Mouse (Mus musculus): ENCODE data around the gene Tent4a. TPM values are rescaled to one million over a fixed set of nuclear protein-coding genes. Genes with fewer than 3 reads are reported as not detected.

Gene Tent4a
- total RNA-seq, 2 experiments from 2014 or later: 10.5 to 11.2 TPM

DNA sequence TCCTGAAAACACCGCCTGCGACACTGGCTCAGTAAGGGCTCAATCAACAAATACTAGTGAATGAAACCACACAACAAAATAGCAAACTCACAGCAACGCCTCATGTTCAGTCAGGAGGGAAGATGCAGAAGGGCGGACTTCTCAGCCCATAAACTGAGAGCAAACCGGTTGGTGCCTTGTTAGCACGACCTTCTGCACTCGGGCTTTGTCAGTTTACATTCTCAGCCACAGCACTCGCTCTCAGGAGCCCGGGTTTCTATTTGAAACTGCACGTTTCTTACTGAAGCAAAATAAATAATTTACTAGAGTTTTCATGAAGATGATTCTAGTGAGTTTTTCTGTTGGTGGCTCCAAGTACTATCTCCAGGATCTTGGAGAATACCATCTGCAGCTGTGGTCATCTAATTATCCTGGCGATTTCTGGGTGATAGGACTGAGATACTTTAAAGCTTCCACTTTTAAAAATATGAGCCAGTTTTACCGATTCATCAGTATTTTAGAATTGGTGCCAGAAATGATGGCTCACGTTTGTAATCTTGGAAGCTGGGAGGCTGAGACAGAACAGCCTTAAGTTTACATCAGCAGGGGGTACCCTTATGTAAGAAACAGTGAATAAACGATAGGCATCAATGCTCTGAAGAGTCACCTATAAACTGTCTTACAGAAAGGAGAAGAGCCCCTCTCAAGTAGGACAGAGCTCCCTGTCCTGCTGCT lies 10.8 kb downstream of the Tent4a start:
- ATAC-seq (replicated peaks; ENCODE audit: poor library complexity): no peak

DNA sequence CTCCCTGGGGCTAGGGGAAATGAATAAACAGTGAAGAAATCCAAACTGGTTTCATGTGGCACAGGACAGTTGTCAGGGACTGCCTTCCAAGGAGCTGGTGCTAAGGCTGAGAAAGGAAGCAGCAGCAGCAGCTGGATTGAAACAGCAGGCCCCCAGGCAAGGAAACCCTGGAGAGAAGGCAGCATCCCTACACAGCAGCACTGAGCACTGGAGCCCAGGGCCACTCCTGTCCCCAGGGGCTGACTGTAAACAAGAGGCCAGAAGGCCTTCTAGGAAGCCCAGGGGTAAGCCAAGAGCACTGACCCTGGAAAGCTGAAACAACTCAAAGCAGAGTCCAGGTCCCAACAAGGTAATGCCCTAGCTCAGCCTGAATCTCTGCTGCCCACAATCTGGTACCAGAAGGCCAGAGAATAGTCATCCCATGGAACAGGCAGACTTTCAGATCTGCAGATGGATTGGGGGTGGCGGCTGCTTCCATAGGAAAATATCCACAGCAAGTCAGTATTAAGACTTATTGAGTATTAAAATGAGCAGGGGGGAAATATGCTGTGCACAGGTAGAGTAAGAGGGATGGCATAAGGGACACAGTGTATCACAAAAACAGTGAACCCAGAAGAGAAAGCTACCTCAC lies 12.1 kb downstream of the Tent4a start:
- ATAC-seq (replicated peaks; ENCODE audit: poor library complexity): no peak

DNA sequence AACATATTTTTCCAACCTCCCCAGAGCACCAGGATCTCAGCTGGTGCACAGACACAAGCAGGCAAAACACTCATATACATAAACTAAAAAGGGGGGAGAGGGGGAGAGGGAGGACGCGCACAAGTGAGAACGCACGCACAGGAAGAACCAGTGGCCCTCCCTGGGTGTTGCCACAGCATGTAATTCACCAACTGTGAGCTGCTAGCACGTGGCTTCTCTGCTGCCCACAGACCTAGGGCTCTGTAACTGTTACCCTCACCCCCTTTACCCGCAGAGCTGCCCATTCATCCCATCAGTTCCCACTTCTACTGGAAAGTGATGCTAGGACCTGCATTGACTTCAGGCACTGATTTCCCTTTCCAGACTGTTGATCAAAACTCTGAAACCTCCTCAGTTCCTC lies 15.3 kb downstream of the Tent4a start:
- peak; percentile 83 for ATAC-seq (replicated peaks; ENCODE audit: poor library complexity)

DNA sequence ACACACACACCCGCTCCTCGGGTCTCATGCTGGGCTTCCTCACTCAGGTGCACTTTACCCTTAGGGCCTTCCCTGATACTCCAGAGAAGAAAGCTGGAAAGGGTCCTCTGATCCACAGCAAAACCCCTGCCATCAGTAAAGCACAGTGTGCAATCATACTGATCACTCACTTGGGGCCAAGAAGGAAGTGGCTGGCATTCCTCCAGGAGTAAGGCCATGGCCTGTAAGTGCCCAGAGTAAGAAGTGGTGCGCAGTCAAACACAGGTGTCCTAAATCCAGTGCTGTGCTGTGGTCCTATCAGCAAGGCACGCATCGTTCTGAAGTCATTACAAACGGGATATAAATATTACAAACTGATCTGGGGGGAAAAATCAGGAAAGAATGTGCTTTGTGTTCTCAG lies 17.0 kb downstream of the Tent4a start:
- ATAC-seq (replicated peaks; ENCODE audit: poor library complexity): no peak

DNA sequence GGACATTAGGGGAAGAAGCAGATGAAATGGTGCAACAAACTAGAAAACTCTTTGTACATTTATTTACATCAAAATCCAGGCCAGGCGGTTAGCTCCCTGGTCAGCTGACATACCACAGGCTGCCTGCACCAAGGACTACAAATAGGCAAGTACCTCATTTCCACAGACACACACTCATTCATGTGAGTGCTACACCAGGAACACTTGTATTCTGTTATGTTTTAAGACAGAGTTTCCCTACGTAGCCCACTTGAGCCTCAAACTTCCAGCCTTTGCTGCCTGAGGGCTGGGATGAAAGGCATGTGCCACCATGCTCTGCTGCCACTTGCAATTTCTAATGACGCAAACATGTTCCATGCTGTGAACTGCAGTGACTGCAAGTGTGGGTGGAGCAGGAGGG lies 19.3 kb downstream of the Tent4a start:
- ATAC-seq (replicated peaks; ENCODE audit: poor library complexity): no peak

DNA sequence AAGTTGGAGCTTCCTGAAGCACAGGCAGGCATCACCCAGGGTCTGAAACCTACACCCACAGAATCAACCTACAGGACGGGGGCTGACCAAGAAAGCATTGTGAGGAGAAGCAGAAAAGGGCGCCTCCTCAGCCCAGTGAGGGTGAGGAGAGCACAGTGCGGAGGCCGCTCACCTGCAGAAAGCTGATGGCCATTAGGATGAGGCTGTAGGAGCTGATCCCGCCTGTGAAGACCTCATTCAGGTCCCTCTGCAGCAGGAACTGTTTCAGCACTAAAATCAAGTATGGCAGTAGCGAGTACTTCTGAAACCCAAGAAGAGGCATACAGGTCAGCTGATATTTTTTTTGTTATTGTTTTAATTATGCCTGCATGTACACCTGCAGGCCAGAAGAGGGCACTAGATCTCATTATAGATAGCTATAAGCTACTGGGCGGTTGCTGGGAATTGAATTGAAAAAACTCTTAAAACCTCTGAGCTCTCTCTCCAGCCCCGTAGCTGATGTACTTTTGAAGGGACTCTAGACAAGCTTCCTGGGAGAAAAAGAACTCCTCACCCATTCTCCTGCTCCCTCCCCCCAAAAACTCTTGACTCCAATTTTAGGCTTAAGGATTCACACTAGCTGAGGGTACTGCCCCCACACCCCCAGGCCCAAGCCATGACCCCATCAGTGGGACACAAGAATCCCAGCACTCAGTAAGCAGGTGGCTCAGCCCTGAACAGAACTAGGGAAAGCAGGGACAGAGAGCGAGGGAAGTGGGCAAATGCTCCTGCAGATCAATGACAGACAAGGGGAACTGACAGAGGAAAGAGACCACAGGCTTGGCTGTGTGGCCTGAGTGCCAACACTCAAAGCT lies 24.8 kb downstream of the Tent4a start:
- peak; percentile 51 for ATAC-seq (replicated peaks; ENCODE audit: poor library complexity)

DNA sequence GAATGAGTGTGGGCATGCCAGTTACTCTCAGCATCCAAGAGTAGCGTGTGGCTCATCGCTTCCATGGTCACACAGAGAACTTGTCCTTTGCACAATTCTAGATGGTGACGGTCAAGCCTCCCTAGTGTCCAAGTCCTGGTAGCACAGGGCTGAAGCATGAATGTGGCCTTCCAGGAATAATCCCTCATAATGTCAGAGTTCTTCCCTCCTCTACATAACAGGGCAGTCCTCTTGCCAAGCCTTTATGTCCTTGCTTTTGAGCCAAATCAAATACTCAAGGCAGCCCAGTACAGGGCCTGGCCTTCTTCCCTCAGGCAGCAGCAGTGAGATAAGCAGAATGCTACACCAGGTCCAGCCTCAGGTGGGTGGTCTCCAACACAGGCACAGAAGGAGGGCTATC lies 26.8 kb downstream of the Tent4a start:
- no peak for ATAC-seq (replicated peaks; ENCODE audit: poor library complexity)

DNA sequence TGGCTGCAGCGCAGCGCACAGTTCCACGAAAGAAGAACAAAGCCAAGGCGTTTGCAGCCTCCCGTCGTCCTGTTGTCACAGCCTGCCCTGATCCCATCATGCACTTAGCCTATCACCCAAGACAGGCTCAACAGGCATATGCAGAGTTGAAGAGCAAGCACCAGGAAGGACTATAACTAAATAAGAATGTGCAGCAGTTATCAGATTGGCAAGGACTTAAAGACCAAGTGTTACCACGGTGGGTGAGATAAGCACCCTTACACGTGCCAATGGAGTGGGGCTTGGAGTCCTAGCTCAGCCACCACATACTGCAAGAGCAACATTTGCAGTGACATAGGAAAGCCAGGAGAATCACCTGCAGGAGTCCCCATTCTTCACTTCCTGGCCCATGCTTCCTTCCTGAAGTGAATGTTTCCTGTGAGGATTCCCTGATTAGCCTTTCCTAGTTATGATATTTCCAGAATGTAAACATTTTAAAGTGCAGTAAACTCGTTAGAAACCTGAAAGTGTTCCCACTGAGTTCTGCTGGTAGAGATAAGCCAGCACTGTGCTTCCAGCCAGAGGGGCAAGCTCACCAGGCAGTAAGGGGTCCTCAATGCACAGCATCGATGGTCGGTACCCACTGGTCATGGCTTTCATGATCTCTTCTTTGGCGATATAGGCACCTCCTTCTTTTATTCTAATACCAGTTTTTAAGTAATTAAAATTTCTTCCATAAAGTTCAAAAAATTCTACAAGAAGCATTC lies 27.9 kb downstream of the Tent4a start:
- peak; percentile 82 for ATAC-seq (replicated peaks; ENCODE audit: poor library complexity)

DNA sequence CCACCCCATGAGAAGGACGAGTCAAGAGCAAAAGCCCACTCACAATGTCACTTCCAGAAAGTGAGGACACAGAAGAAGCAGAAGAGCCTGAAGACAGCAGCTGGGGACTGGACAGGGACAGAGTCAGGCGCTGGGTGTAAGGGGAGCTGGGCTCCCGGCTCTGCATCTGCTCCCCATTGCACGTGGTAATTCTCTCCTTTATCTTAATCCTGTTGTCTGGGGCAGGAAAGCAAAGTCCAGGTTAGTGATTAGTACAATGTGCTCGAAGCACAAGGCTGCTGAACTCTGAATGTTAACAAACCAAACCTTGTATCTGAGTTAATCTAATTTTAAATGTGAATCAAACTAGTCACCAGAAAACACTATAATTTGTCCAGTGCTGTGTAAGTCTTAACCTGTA lies 31.6 kb downstream of the Tent4a start:
- no peak for ATAC-seq (replicated peaks; ENCODE audit: poor library complexity)

DNA sequence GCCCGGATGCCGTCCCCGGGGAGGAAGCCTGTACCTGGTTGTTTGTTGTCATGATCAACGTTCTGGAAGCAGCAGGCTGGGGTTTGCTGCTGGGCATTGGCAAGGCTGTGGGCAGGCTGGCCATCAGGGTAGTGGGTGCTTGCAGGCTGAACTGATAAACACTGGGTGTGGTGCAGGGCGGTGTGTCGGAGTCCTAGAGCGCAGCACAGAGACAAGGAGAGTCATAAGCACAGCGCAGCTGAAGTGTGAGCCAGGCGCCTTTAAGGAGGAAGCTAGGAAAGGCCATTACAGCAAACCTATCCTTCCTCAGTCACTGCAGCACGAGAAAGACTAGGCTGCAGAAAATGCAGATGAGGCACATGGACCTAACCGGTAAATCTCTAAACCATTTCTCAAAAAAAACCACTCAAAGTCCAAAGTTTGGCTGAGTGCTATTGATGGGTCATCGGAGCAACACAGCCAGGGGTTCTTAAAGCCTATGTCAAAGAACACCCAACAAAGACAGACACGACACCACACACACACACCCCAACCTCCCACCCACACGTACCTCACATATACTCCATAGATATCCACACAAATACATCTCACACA lies 32.2 kb downstream of the Tent4a start:
- peak; percentile 48 for ATAC-seq (replicated peaks; ENCODE audit: poor library complexity)

DNA sequence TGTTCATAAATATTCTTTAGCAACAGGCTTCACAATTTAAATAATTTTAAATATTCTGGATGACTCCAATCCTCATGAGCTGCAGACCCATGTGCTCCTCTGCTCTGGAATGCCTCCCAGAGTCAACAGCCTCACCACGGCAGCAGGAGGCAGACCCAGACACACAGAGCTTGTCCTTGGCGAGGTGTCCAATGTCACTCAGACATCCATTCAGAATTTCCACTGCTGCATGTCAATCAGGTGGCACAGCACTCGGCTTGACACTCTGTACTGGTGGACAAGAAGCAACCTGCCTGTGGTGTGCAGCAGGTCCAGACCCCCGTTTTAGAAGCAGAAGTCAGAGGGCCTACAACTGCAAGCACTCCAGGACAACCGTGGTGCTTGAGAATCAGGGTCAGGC lies 36.1 kb downstream of the Tent4a start:
- no peak for ATAC-seq (replicated peaks; ENCODE audit: poor library complexity)

DNA sequence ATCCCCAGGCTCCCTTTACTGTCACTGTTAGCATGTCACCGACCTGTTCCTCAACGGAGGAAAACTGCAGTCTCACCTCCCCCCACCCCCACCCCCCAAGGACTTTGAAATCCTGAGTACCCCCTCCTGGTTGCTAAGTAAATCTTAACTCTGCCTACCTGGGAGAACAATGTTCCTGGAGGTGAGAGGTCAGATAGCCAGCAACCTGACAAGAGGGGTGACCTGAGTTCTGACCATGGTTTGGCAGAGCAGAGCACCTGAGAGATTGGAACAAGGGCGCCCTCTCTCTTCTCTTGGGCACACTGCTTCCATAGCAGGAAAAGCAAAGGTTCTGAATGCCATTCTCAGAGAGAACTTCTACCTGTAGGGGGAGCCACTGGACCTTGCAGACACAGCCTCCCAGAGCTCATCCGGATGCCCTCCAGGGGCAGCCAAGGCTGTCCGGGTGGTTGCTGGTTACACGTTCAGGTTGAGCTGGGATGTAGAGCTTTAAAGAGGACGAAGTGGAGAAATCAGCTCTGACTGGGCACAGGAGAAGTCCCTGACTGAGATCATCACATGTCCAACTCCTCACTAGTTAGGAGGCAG lies 41.4 kb downstream of the Tent4a start:
- ATAC-seq (replicated peaks; ENCODE audit: poor library complexity): peak; percentile 95

DNA sequence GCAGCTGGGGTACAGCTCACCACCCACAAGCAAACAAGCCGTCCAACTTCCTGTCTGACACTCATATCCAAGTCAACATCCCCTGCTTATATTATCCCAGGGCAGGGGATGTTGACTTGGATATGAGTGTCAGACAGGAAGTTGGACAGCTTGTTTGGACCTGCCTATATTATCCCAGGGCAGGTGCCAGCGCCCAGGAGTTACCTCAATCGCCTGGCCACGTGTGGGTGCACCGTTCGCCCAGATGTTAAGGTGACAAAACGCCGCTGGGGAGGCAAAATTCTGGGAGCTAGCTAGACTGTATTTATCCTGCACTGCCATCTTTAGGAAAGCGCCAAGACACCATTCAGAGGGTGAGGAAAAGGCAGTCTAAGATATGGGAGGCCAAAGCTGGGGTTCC lies 44.6 kb downstream of the Tent4a start:
- ATAC-seq (replicated peaks; ENCODE audit: poor library complexity): no peak

DNA sequence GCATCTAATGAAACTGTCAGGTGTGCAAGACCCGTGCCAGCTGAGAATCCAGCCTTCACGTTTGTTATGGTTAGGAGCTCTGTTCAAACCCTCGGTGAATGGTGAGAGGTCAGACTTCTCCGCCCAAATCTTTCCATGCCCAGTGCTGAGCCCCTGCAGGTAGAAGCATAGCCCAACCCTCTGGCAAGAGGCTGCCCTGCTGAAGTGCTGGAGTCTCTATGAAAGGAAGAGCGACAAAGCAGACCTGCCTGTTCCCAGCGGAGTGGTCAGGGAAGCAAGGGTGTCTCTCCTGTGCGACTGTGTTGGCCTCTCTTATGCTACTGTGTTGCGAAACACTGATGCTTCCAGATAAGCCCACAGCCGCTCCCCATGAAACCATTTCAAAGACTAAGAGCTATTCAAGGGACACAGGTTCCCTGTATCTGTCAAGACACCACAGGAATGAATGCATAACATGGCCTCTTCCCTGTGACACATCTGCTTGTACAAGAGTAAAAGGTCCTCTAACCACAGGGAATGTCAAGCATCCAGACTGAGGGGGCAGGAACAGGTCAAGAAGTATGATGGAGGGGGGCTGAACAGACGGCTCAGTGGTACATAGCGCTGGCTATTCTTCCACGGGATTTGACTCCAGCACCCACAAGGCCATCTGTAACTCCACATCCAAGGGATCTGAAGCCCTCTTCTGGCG lies 45.7 kb downstream of the Tent4a start:
- no peak for ATAC-seq (replicated peaks; ENCODE audit: poor library complexity)

DNA sequence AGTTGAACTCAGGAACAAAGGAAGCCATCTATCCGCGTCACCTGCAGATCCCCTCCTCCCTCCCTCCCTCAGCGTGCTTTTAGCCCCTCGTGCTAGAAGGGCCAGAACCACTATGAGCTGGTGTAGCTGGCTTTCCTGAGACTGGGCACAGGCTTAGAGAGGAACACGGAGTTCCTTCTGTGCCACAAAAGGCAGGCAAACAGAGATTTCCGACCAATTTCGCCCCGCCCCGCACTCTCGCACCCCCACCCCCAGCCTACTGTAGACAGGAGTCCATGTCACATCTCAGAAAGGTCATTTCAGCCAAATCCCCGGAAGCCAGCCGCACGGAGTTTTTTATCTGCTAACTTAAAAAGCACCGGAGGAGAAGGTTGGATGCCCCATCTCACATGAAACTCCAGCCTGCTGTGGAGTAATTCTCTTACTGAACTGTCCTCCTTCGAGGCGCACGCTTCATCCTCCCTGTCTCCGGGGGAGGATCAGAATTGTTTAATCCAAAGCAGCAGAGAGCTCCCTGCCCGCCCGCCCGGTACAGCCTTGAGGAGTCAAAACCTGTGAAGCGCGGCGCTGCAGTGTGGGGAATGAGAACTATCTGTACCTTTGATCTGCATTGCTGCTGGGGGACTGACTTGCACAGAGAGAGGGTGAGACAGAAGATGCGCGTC lies 46.7 kb downstream of the Tent4a start:
- no peak for ATAC-seq (replicated peaks; ENCODE audit: poor library complexity)

DNA sequence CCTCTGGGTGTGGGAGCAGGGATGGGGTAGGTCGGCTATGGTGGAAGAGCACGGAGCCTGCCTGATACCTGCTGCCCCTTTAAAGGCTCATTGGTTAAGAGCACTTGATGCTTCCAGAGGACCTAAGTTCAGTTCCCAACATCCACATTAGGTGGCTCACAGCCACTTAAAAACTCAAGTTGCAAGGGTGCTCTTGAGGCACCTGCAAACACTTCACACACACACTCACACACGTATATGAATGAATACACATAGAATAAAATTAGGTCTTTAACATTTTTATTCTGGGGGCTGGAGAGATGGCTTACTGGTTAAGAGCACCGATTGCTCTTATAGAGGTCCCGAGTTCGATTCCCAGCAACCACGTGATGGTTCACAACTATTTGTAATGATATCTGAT lies 47.3 kb downstream of the Tent4a start:
- ATAC-seq (replicated peaks; ENCODE audit: poor library complexity): no peak

DNA sequence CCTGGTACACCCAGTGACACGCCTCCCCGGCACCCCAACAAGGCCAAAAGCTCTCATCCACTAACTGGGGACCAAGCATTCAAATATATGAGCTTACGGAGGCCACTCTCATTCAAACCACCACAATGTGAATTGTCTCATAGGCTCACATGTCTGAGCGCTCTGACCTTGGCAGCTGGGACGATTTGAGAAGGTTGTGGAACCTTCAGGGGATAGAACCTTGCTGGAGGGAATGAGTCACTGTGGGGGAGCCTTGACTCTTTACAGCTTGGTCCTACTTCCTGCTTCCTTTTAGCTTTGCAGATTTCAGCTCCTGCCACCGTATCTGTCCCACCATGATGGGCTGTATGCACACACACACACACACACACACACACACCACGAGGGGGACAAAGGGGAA lies 48.6 kb downstream of the Tent4a start:
- ATAC-seq (replicated peaks; ENCODE audit: poor library complexity): no peak

DNA sequence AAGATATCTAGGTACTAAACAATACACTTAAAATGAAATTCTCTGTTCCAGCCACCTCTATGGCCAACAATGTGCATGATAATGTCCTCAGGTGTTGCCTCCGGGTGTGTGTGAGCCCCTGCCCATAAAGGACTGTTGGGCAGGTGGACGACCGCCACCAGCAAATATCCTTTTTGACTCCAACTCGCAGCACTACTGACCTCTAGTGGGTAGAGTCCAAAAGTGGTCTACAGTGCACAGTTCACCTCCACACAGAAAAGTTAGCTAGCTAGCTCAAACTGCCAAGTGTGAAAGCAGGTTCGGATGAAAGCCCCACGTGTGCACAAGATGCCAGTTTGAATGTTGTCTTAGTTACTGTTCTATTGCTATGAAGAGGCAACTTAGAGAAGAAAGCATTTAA lies 49.1 kb downstream of the Tent4a start:
- ATAC-seq (replicated peaks; ENCODE audit: poor library complexity): peak; percentile 73

DNA sequence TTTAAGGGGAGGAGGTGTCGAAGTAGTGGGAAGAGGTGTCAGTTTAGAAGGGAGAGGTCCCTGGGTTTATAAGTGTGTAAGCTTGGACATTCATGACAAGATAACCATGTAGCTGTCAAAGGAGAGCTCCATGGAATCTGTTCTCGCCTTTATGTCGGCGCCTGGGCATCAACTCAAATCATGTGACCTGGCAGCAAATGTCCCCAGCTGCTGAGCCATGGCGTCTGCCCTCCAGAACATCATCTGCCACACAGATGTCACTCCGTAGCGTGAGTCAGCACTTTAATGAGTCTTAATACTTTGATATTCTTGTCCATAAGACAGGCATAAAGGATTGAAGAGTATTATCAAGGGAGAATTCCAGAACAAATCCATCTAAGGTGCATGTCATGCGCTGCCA lies 51.7 kb downstream of the Tent4a start:
- ATAC-seq (replicated peaks; ENCODE audit: poor library complexity): no peak

Measured in megakaryocyte progenitor cell, adult 5-6 weeks (primary cell).